Mouse (Mus musculus) embryonic fibroblast, embryonic 13.5 days (primary cell): ENCODE results near the gene Prpf8. TPM values are rescaled to one million over a fixed set of nuclear protein-coding genes. Genes with fewer than 3 reads are reported as not detected.
"Not testable (repeated sequence)": the region's sequence is repeated elsewhere in the genome, so short reads cannot be mapped to it uniquely, and the experiment has no call there.

Experiments
- H3K27ac ChIP-seq: 2 replicates; pipeline ENCODE4 v1.5.1; 2012; ENCODE audit warnings: low read length, control low read depth, inconsistent platforms; ENCODE audit not compliant: insufficient read depth
- H3K4me1 ChIP-seq: 2 replicates; pipeline ENCODE4 v1.6.1; 2011; ENCODE audit warnings: low read length; ENCODE audit not compliant: control insufficient read depth, insufficient read depth
- H3K4me3 ChIP-seq: 2 replicates; pipeline ENCODE4 v1.5.1; 2011; ENCODE audit warnings: mild to moderate bottlenecking, control low read depth, low read length; ENCODE audit not compliant: insufficient read depth
- CTCF ChIP-seq: IDR thresholded peaks from 2 replicates; pipeline ENCODE4 v1.5.1; 2011; ENCODE audit warnings: mild to moderate bottlenecking, control low read depth, low read length, moderate library complexity, borderline replicate concordance; ENCODE audit not compliant: insufficient read depth
- POLR2A ChIP-seq: IDR thresholded peaks from 2 replicates; pipeline ENCODE4 v1.6.1; 2011; ENCODE audit warnings: low read depth, mild to moderate bottlenecking, control low read depth, low read length, moderate library complexity
- polyA plus RNA-seq: library from polyadenylated mRNA; stranded (reverse); fragments of >200 nt; gene quantifications from 2 replicates; pipeline ENCODE4 v1.2.4, GENCODE M21; 2011; ENCODE audit warnings: low read depth; ENCODE audit not compliant: missing spikeins, insufficient read length

Prpf8 gene
- polyA plus RNA-seq, 1 experiment, result 132 TPM

- TF ChIP-seq POLR2A (no peak), CTCF (no peak)
- H3K4me1 ChIP-seq, result peaks cover 24% of the 10 kb centered on the region
- H3K4me3 ChIP-seq, result no peak overlapping the region
- no peak overlapping the region for H3K27ac ChIP-seq
Measured at GRCm38 (mm10) chr11:75552906-75553482, 66.4 kb downstream of the Prpf8 start.

GRCm38 (mm10) chr11:75556006-75556405, 69.4 kb downstream of the Prpf8 start:
- not testable (repeated sequence) for H3K4me3 ChIP-seq, H3K27ac ChIP-seq
- peaks cover 19% of the 10 kb centered on the region for H3K4me1 ChIP-seq

GRCm38 (mm10) chr11:75557142-75557541, 70.5 kb downstream of the Prpf8 start:
- H3K27ac ChIP-seq, result no peak overlapping the region
- no peak for TF ChIP-seq CTCF
- no peak for TF ChIP-seq POLR2A
- H3K4me3 ChIP-seq, result no peak overlapping the region
- H3K4me1 ChIP-seq, result peaks cover 9% of the 10 kb centered on the region

GRCm38 (mm10) chr11:75558101-75558500, 71.5 kb downstream of the Prpf8 start:
- no peak for TF ChIP-seq POLR2A
- peak; percentile 23; the same call in 1 of the 2 replicates for TF ChIP-seq CTCF
- H3K4me3 ChIP-seq, result no peak overlapping the region
- no peak overlapping the region for H3K27ac ChIP-seq
- peaks cover under 1% of the 10 kb centered on the region; the same call in 1 of the 2 replicates for H3K4me1 ChIP-seq

Other genes with a start within 250 kb of the Prpf8 start
- gene Rpa1, start 138.5 kb upstream of the Prpf8 start, polyA plus RNA-seq, result 98.3 and 104 TPM in 2 replicates
- 6.5 and 7.3 TPM in 2 replicates for gene Smyd4, start 138.4 kb upstream of the Prpf8 start, polyA plus RNA-seq
- 1,069 and 1,358 TPM in 2 replicates for gene Serpinf1, start 64.1 kb upstream of the Prpf8 start, polyA plus RNA-seq
- not detected in 2 replicates for gene Serpinf2, start 47.2 kb upstream of the Prpf8 start, polyA plus RNA-seq
- gene Wdr81, start 32.1 kb upstream of the Prpf8 start, polyA plus RNA-seq, result 9.5 and 17.3 TPM in 2 replicates
- gene Tlcd2, start 25.1 kb upstream of the Prpf8 start, polyA plus RNA-seq, result 11.2 and 11.4 TPM in 2 replicates
- gene Rilp, start 23.3 kb downstream of the Prpf8 start, polyA plus RNA-seq, result 1.7 TPM in 2 replicates
- gene Scarf1, start 26.7 kb downstream of the Prpf8 start, polyA plus RNA-seq, result 0.25 TPM in 1 of 2 replicates, not detected in the other
- 5.4 and 6.9 TPM in 2 replicates for gene Slc43a2, start 44.9 kb downstream of the Prpf8 start, polyA plus RNA-seq
- 160 and 204 TPM in 2 replicates for gene Pitpna, start 101.3 kb downstream of the Prpf8 start, polyA plus RNA-seq
- gene Inpp5k, start 144.2 kb downstream of the Prpf8 start, polyA plus RNA-seq, result 15.2 and 17.8 TPM in 2 replicates
- 169 and 247 TPM in 2 replicates for gene Myo1c, start 163.7 kb downstream of the Prpf8 start, polyA plus RNA-seq
- 133 TPM in 2 replicates for gene Crk, start 192.4 kb downstream of the Prpf8 start, polyA plus RNA-seq
- gene Ywhae, start 246.1 kb downstream of the Prpf8 start, polyA plus RNA-seq, result 662 and 701 TPM in 2 replicates